Mouse (Mus musculus): ENCODE results near the gene Socs3.

DNA sequence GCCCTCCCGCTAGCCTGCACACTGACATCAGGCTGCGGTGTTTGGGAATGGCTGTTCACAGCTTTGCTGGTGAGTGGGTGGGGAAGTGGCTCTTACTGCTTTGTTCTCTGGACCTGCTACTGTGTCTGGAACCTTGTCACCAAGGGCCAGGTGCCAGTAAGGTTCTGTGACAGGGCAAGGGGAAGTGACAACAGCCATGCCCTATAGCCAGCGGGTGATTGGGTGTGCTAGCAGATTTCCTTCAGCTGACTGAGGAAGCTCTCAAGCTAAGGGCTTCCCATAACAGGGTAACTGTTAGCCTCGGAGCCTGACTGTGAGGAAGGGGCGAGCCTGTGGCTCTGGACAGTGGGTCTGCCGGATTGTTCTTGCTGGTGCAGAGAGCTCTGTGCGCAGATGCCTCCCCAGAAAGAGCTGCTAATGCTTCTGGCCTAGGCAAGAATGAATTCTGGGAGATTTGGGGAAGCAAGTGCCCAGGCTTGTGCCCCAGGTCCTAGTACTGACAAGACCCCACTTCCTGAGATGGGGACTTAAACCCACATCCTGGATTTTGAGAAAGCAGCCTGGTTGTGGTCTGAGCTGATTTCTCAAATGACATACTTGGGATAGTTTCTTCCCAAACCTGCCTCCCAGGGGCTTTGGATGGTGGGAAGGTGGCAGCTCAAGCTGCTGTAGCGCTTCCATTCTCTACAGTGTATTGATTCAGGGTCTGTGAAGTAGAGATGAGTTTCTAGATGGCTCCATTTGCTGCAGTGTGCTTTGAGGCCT, 45.7 kb upstream of the Socs3 start:
- TF ChIP-seq CTCF (conservative IDR thresholded peaks at IDR 0.05; ENCODE audit: low read length) = no peak
- TF ChIP-seq NANOG (IDR thresholded peaks at IDR 0.05; ENCODE audit: borderline replicate concordance, low read length) = no peak
